Mouse (Mus musculus) ES-E14 (cell line): ENCODE measurements at regions not wholly inside any gene's neighbourhood (a gene's known extent, or its start where the extent isn't known, plus 50 kb on each side); places are given as distances from the start of the nearest gene placed in this dataset.

ENCODE experiments used
- CHD2 ChIP-seq: IDR thresholded peaks from 2 replicates; pipeline ENCODE4 v1.6.1; 2014; ENCODE audit warnings: mild to moderate bottlenecking, low read depth, low read length, inconsistent platforms
- MAFK ChIP-seq: IDR thresholded peaks from 2 replicates; pipeline ENCODE4 v1.6.1; 2014; ENCODE audit warnings: mild to moderate bottlenecking, low read depth, low read length, inconsistent platforms; ENCODE audit not compliant: insufficient read depth

- TF ChIP-seq MAFK (no peak), CHD2 (no peak)
These were observed 272.6 kb upstream of the Ccdc54 start for GRCm38 (mm10) chr16:50863565-50863964.
